Mouse (Mus musculus): Measurements from ENCODE around the gene Olfr773.
"Not testable (repeated sequence)": the region's sequence is repeated elsewhere in the genome, so short reads cannot be mapped to it uniquely, and the experiment has no call there.

Olfr773 gene

GRCm38 (mm10) chr10:129187319-129187718 lies at the start of gene Olfr773:
Olfr773 (minus strand) TSS chr10:129187419.
- not testable (repeated sequence) for DNase-seq (ENCODE audit: low spot score)

DNA sequence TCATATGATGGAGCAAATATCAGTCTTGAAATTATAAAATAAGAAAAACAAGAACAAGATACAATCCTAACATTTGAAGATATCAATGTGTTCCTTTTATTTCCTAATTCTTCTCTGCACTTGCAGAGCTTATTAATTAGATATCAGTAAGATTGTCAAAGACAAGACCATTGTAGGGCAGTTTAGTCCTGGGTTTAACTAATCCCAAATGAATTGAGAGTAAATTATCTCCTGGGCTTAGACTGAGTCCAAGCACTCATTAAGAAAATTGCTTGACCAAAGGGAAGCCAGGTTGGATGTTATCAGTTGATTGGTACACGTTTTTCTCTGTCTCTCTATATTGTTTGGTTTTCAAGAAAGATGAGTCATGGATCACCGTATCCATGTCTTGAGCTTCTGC lies 48.7 kb upstream of the Olfr773 start, which contains the start of gene Olfr774:
Gene Olfr774, plus strand, starts transcription at position 301 of the 400 bp plus-strand sequence.
- no peak for DNase-seq (ENCODE audit: low spot score)

DNA sequence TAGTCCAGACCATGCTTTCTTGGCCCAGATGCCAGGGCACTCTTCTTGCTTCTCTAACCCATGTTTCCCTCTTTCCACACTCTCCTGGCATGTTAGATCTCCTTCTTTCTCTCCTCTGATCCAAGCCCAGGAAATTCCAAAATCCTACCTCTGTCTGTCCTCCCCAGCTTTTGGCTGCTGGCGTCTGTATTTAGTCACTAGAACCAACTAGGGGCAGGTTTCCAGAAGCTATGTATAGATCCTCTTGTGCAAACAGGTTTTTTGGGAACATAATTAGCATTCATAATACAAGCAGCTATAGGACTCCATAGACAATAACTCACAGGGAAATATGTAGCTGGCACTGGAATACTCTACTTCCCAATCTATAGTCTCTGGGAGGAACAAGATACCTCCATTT lies 43.5 kb upstream of the Olfr773 start:
- DNase-seq (ENCODE audit: low spot score) = no peak

- not testable (repeated sequence) for DNase-seq (ENCODE audit: low spot score)
These were observed 9.4 kb downstream of the Olfr773 start, which contains the start of gene Olfr772 for GRCm38 (mm10) chr10:129177821-129178220. Olfr772 (minus strand) TSS chr10:129177921.

GRCm38 (mm10) chr10:129164651-129165050 lies 22.6 kb downstream of the Olfr773 start, which contains the start of gene Olfr771:
Olfr771 (minus strand) TSS chr10:129164751.
- no peak for DNase-seq (ENCODE audit: low spot score)

DNA sequence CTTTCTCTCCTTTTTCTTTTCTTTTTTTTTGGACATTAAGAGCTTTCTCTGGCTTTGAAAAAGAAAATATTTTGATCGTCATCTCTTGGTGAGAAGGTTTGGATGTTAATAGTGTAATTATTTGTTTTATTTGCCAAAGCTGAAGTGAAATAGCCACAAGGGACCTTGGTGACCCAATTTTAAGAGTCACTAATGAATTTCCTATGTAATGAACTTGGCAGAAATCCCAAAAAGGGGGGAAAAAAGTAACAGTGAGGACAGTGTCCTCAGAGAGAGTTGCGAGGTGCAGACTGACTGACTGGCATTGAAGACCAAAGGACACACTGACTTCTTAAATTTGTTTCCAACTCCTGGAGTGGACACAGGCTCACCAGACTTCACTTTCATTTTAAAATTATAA lies 48.3 kb downstream of the Olfr773 start, which contains the start of gene Olfr770:
Gene Olfr770, minus strand, starts transcription at position 101 of the 400 bp plus-strand sequence.
- DNase-seq (ENCODE audit: low spot score) = no peak

All from ovary, postnatal 14 days (tissue).